Mouse (Mus musculus) ovary, adult 10 weeks (tissue): ENCODE results near the gene Aifm3. TPM values are rescaled to one million over a fixed set of nuclear protein-coding genes. Genes with fewer than 3 reads are reported as not detected.

Experiments
- polyA plus RNA-seq: library from polyadenylated mRNA; stranded (reverse); fragments of 350-450 nt; fragmentation: Illumina TruSeq; extraction: RNeasy Lipid Tissue Mini Kit (QIAGEN cat#74804); gene quantifications from one replicate; pipeline ENCODE4 v1.2.3, GENCODE M21; 2014

Gene Aifm3
- polyA plus RNA-seq = 0.17 TPM

GRCm38 (mm10) chr16:17489469-17490111 lies at the start of gene Aifm3:
Gene Aifm3 (plus strand): TSS chr16:17489611.

GRCm38 (mm10) chr16:17451541-17452372 lies 37.7 kb upstream of the Aifm3 start, which contains the start of gene Crkl:
Gene Crkl (plus strand): TSS chr16:17451987.

GRCm38 (mm10) chr16:17508546-17509239 lies 19.3 kb downstream of the Aifm3 start, which contains the start of gene Lztr1:
Gene Lztr1 (plus strand): TSS chr16:17508688.

GRCm38 (mm10) chr16:17530640-17531288 lies 41.4 kb downstream of the Aifm3 start, which contains the start of gene Thap7:
Gene Thap7 (minus strand): TSS chr16:17531136.

Other genes starting within 250 kb of the Aifm3 start
- gene Tmem191c, start 213.5 kb upstream of the Aifm3 start, polyA plus RNA-seq = not detected
- not detected for gene Serpind1, start 158.2 kb upstream of the Aifm3 start, polyA plus RNA-seq
- gene Snap29, start 83.6 kb upstream of the Aifm3 start, polyA plus RNA-seq = 67.3 TPM
- gene Pi4ka, start 83.3 kb upstream of the Aifm3 start, polyA plus RNA-seq = 19.1 TPM
- gene Crkl, start 37.6 kb upstream of the Aifm3 start, polyA plus RNA-seq = 47.7 TPM
- 19.7 TPM for gene Lztr1, start 19.1 kb downstream of the Aifm3 start, polyA plus RNA-seq
- gene Thap7, start 41.5 kb downstream of the Aifm3 start, polyA plus RNA-seq = 1.1 TPM
- 6.9 TPM for gene Lrrc74b, start 71.6 kb downstream of the Aifm3 start, polyA plus RNA-seq
- gene P2rx6, start 72.3 kb downstream of the Aifm3 start, polyA plus RNA-seq = 0.31 TPM
- 0.26 TPM for gene Slc7a4, start 93.6 kb downstream of the Aifm3 start, polyA plus RNA-seq
- 22.9 TPM for gene Smpd4, start 129.7 kb downstream of the Aifm3 start, polyA plus RNA-seq
- 1.3 TPM for gene Ccdc74a, start 156.9 kb downstream of the Aifm3 start, polyA plus RNA-seq
- gene Med15, start 243.3 kb downstream of the Aifm3 start, polyA plus RNA-seq = 10.9 TPM